Mouse (Mus musculus) lung, adult 18-20 months (tissue): ENCODE results near the gene A3galt2.
A peak's percentile ranks its signal among the peaks of the same experiment; 100 is the strongest.

ENCODE experiments used
- DNase-seq, 2 experiments: peaks; one replicate each; pipeline ENCODE4 v3.0.0; 2022; ENCODE audit warnings: mixed read lengths in 2 of 2

The A3galt2 gene

GRCm38 (mm10) chr4:128728431-128728851, 26.7 kb upstream of the A3galt2 start:
- DNase-seq, result no peak

GRCm38 (mm10) chr4:128729033-128729708, 26.0 kb upstream of the A3galt2 start:
- DNase-seq, result no peak

- peak; percentile 48 to 60 for DNase-seq
These were observed 25.5 kb upstream of the A3galt2 start for GRCm38 (mm10) chr4:128729709-128730037.

- no peak for DNase-seq
These were observed 24.9 kb upstream of the A3galt2 start for GRCm38 (mm10) chr4:128730271-128730670.

- DNase-seq, result no peak
These were observed 22.4 kb upstream of the A3galt2 start for GRCm38 (mm10) chr4:128732794-128733193.

GRCm38 (mm10) chr4:128733496-128733895, 21.7 kb upstream of the A3galt2 start:
- peak; percentile 60 to 74 for DNase-seq

GRCm38 (mm10) chr4:128734217-128734616, 20.9 kb upstream of the A3galt2 start:
- DNase-seq, result peak; percentile 77 to 88

- DNase-seq, result peak; percentile 56 to 59
These were observed 20.2 kb upstream of the A3galt2 start for GRCm38 (mm10) chr4:128734721-128735671.

- DNase-seq, result no peak
These were observed 18.0 kb upstream of the A3galt2 start for GRCm38 (mm10) chr4:128737137-128737589.

GRCm38 (mm10) chr4:128737825-128738610, 17.1 kb upstream of the A3galt2 start:
- DNase-seq, result no peak

- DNase-seq, result no peak
These were observed 14.3 kb upstream of the A3galt2 start for GRCm38 (mm10) chr4:128740878-128741277.

- DNase-seq, result no peak
These were observed 13.3 kb upstream of the A3galt2 start for GRCm38 (mm10) chr4:128741906-128742305.

- DNase-seq, result no peak
These were observed 12.7 kb upstream of the A3galt2 start for GRCm38 (mm10) chr4:128742379-128742970.

- DNase-seq, result no peak
These were observed 12.0 kb upstream of the A3galt2 start for GRCm38 (mm10) chr4:128743031-128743626.

GRCm38 (mm10) chr4:128745160-128745559, 10.0 kb upstream of the A3galt2 start:
- DNase-seq, result no peak

- DNase-seq, result no peak
These were observed 7.4 kb upstream of the A3galt2 start for GRCm38 (mm10) chr4:128747614-128748270.

- DNase-seq, result no peak
These were observed 6.9 kb upstream of the A3galt2 start for GRCm38 (mm10) chr4:128748309-128748708.

- no peak for DNase-seq
These were observed 4.2 kb upstream of the A3galt2 start for GRCm38 (mm10) chr4:128751006-128751405.

- DNase-seq, result no peak
These were observed 3.0 kb upstream of the A3galt2 start for GRCm38 (mm10) chr4:128752031-128752757.

GRCm38 (mm10) chr4:128753571-128753970, 1.6 kb upstream of the A3galt2 start:
- DNase-seq, result no peak

GRCm38 (mm10) chr4:128755900-128756299, 736 bp downstream of the A3galt2 start:
- DNase-seq, result no peak
